Mouse (Mus musculus) E14TG2a.4 (cell line): Measurements from ENCODE around the gene Eif2b5.

Source experiments
- CTCF ChIP-seq: conservative IDR thresholded peaks from 2 replicates; pipeline ENCODE4 v1.5.1; 2014; ENCODE audit warnings: low read length
- NANOG ChIP-seq: IDR thresholded peaks from 2 replicates; pipeline ENCODE4 v1.6.1; 2014; ENCODE audit warnings: borderline replicate concordance, low read length, mixed read lengths
- POU5F1 ChIP-seq: IDR thresholded peaks from 2 replicates; pipeline ENCODE4 v1.6.1; 2014; ENCODE audit warnings: low read length, borderline replicate concordance

DNA sequence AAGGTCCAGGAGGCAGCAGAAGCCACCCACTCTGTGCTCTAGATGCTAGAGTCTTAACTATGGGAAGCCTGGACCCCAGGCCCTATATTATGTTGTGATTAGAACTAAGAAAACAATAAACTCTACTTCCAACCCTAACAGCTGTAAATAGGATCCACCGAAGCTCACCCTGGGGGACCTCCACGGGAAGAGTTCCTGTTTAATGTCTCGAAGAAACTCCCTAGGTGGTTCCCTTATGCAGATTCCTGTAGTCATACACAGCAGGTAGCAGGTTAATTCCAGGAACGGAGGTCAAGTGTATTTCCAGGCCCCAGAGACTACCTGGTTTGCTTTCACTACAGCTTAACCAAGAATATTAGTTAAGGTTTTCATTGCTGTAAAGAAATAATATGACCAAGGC, 13.6 kb upstream of the Eif2b5 start:
- no peak for TF ChIP-seq POU5F1
- TF ChIP-seq CTCF: no peak
- TF ChIP-seq NANOG: no peak
